Comparison of ENCODE assay signal across 27 mouse cellular contexts in genomic region chr6:11720274-11720673, GRCm38 (mm10).
DNase-seq lines count a peak whose midpoint lies in the region; ATAC-seq and TF ChIP-seq lines count a peak whose summit lies in the region.
"Had no signal": no experiment of that assay in that cellular context is flagged by ENCODE, and none has a peak within 500 bp of the region (broad histone marks: within the 10 kb centered on the region; RNA-seq: fewer than 3 reads in every experiment).

No protein-coding gene starts in this region.

- peaks cover 6% of the 10 kb centered on the region for H3K4me1 ChIP-seq in liver, embryonic 15.5 days (replicated peaks)
- H3K4me1 ChIP-seq in liver, embryonic 11.5 days (replicated peaks; ENCODE audit: control insufficient read depth, insufficient read depth, low read length): no peaks in the 10 kb centered on the region
- H3K4me1 ChIP-seq in G1E (ENCODE audit: insufficient read depth, low read depth, low read length): peaks cover 21% of the 10 kb centered on the region
- no peaks in the 10 kb centered on the region for H3K4me1 ChIP-seq in forebrain, embryonic 12.5 days
- H3K4me1 ChIP-seq: embryonic facial prominence, embryonic 13.5 days; forebrain, embryonic 13.5 days; midbrain, embryonic 12.5 days had no signal

- no peaks in the 10 kb centered on the region for H3K36me3 ChIP-seq in liver, embryonic 15.5 days (replicated peaks)
- H3K36me3 ChIP-seq in liver, embryonic 11.5 days (ENCODE audit: control insufficient read depth, insufficient read depth, low read length): no peaks in the 10 kb centered on the region
- H3K36me3 ChIP-seq in G1E (replicated peaks) (no peaks in the 10 kb centered on the region), myocyte (ENCODE audit: control insufficient read depth, insufficient read depth) (no peaks in the 10 kb centered on the region)
- H3K36me3 ChIP-seq in forebrain, embryonic 12.5 days (replicated peaks): no peaks in the 10 kb centered on the region
- H3K36me3 ChIP-seq: embryonic facial prominence, embryonic 13.5 days; midbrain, embryonic 12.5 days had no signal

- TF ChIP-seq POLR2A in myocyte (IDR thresholded peaks at IDR 0.05; ENCODE audit: insufficient read length, low read depth): no peak

- H3ac ChIP-seq in myocyte (ENCODE audit: control insufficient read depth, insufficient read length): no peak overlapping the region

- peak; percentile 54; the same call in 1 of the 2 replicates for ATAC-seq in liver, embryonic 15.5 days (ENCODE audit: insufficient read depth)
- no peak for ATAC-seq in liver, embryonic 11.5 days (replicated peaks; ENCODE audit: low FRiP score)
- ATAC-seq in G1E (ENCODE audit: extremely low read depth, insufficient number of reproducible peaks, low FRiP score, poor library complexity, severe bottlenecking): peak; percentile 26; the same call in 1 of the 2 replicates
- ATAC-seq in erythroid progenitor cell, adult 5-6 weeks (replicated peaks; ENCODE audit: low FRiP score, poor library complexity, severe bottlenecking): 0 out of 2 replicates have a peak, but pooled peaks have one; percentile 48
- ATAC-seq in forebrain, embryonic 12.5 days (ENCODE audit: low FRiP score): no peak
- ATAC-seq: forebrain, embryonic 13.5 days; intestine, embryonic 16.5 days; lung, postnatal 0 days; Patski had no signal

- no peaks in the 10 kb centered on the region for H3K27me3 ChIP-seq in liver, embryonic 15.5 days
- H3K27me3 ChIP-seq in liver, embryonic 11.5 days (replicated peaks; ENCODE audit: control insufficient read depth, insufficient read depth, low read length): no peaks in the 10 kb centered on the region
- H3K27me3 ChIP-seq in G1E (ENCODE audit: insufficient read depth, low read length): no peaks in the 10 kb centered on the region
- no peaks in the 10 kb centered on the region for H3K27me3 ChIP-seq in myocyte (ENCODE audit: control insufficient read depth, insufficient read depth, insufficient read length)
- no peaks in the 10 kb centered on the region for H3K27me3 ChIP-seq in forebrain, embryonic 12.5 days
- H3K27me3 ChIP-seq: embryonic facial prominence, embryonic 13.5 days; forebrain, embryonic 13.5 days; midbrain, embryonic 12.5 days had no signal

- intact Hi-C loops in heart, postnatal 10 days (cut with DNase I): no loop called here

- 0 out of 2 replicates have a peak overlapping the region, but pooled peaks have one; percentile 8 for H3K4me2 ChIP-seq in liver, embryonic 15.5 days
- H3K4me2 ChIP-seq in liver, embryonic 11.5 days: no peak overlapping the region
- H3K4me2 ChIP-seq in myocyte (ENCODE audit: low read depth): peak overlapping the region; percentile 65
- no peak overlapping the region for H3K4me2 ChIP-seq in forebrain, embryonic 12.5 days
- H3K4me2 ChIP-seq: embryonic facial prominence, embryonic 13.5 days; forebrain, embryonic 13.5 days; midbrain, embryonic 12.5 days had no signal

- DNase-seq in liver, embryonic 11.5 days (ENCODE audit: low spot score): no peak
- DNase-seq in G1E (ENCODE audit: low spot score): no peak
- no peak for DNase-seq in heart, postnatal 10 days
- DNase-seq: adrenal gland, postnatal 10 days; B cell, adult 2 months; cerebellum, adult 11 months; cerebellum, adult 9-10 months; cerebellum, postnatal 36 days; gastrocnemius, postnatal 14 days; kidney, adult 8-10 months; kidney, postnatal 4 days; layer of hippocampus, postnatal 36 days; retina, postnatal 1 day; right cerebral cortex, postnatal 14 days had no signal

- TF ChIP-seq CTCF in G1E (IDR thresholded peaks at IDR 0.05; ENCODE audit: low read depth, low read length): no peak

- H3K4me3 ChIP-seq in liver, embryonic 15.5 days (replicated peaks): no peak overlapping the region
- no peak overlapping the region for H3K4me3 ChIP-seq in liver, embryonic 11.5 days (ENCODE audit: low read depth, low read length)
- H3K4me3 ChIP-seq in G1E (ENCODE audit: low read depth, low read length) (peak overlapping the region; percentile 11; the same call in 1 of the 2 replicates), myocyte (no peak overlapping the region)
- no peak overlapping the region for H3K4me3 ChIP-seq in forebrain, embryonic 12.5 days (replicated peaks)
- H3K4me3 ChIP-seq: embryonic facial prominence, embryonic 13.5 days; erythroblast, embryonic 14.5 days; forebrain, embryonic 13.5 days; midbrain, embryonic 12.5 days had no signal

- H3K9ac ChIP-seq in liver, embryonic 15.5 days: no peak overlapping the region
- no peak overlapping the region for H3K9ac ChIP-seq in liver, embryonic 11.5 days (ENCODE audit: low read depth, low read length)
- no peak overlapping the region for H3K9ac ChIP-seq in forebrain, embryonic 12.5 days
- H3K9ac ChIP-seq: embryonic facial prominence, embryonic 13.5 days; forebrain, embryonic 13.5 days; midbrain, embryonic 12.5 days had no signal

- no peaks in the 10 kb centered on the region for H3K9me3 ChIP-seq in liver, embryonic 15.5 days (replicated peaks)
- H3K9me3 ChIP-seq in liver, embryonic 11.5 days (ENCODE audit: control insufficient read depth, low read length): no peaks in the 10 kb centered on the region
- H3K9me3 ChIP-seq in G1E (replicated peaks): no peaks in the 10 kb centered on the region
- no peaks in the 10 kb centered on the region for H3K9me3 ChIP-seq in forebrain, embryonic 12.5 days
- H3K9me3 ChIP-seq: embryonic facial prominence, embryonic 13.5 days; forebrain, embryonic 13.5 days; midbrain, embryonic 12.5 days had no signal

- no peaks in the 10 kb centered on the region for H3K79me2 ChIP-seq in myocyte (ENCODE audit: control insufficient read depth, insufficient read depth)

- no peak overlapping the region for H3K27ac ChIP-seq in liver, embryonic 15.5 days (replicated peaks)
- H3K27ac ChIP-seq in liver, embryonic 11.5 days (ENCODE audit: low read depth, low read length): no peak overlapping the region
- no peak overlapping the region for H3K27ac ChIP-seq in forebrain, embryonic 12.5 days
- H3K27ac ChIP-seq: embryonic facial prominence, embryonic 13.5 days; forebrain, embryonic 13.5 days; kidney, postnatal 0 days; macrophage; midbrain, embryonic 12.5 days had no signal

- WGBS in liver, embryonic 15.5 days (ENCODE audit: insufficient replicate concordance): 41% methylated on average over 4 of the region's 4 CpGs
- WGBS in liver, embryonic 11.5 days: 78% methylated on average over 4 of the region's 4 CpGs
- WGBS in forebrain, embryonic 12.5 days: 89% methylated on average over 4 of the region's 4 CpGs

TF ChIP-seq in myocyte, 11 proteins besides CTCF, POLR2A, EP300 and RAD21:
- TF ChIP-seq REST (IDR thresholded peaks at IDR 0.05; ENCODE audit: insufficient read depth, insufficient read length): no peak
- TF ChIP-seq MYOD1 (IDR thresholded peaks at IDR 0.05; ENCODE audit: control insufficient read depth in 1 of 3, insufficient read length in 2 of 3, low read depth in 2 of 3): no peak
- no peak for TF ChIP-seq CEBPB (IDR thresholded peaks at IDR 0.05; ENCODE audit: insufficient read depth, poor library complexity, severe bottlenecking)
- no peak for TF ChIP-seq TCF12 (IDR thresholded peaks at IDR 0.05; ENCODE audit: insufficient read depth, poor library complexity, severe bottlenecking)
- TF ChIP-seq MAX (IDR thresholded peaks at IDR 0.05; ENCODE audit: low read depth): no peak
- TF ChIP-seq USF1 (IDR thresholded peaks at IDR 0.05; ENCODE audit: low read depth): no peak
- no peak for TF ChIP-seq E2F4 (IDR thresholded peaks at IDR 0.05; ENCODE audit: insufficient read depth)
- no peak for TF ChIP-seq SRF (IDR thresholded peaks at IDR 0.05; ENCODE audit: control insufficient read depth, insufficient read length, low read depth)
- no peak for TF ChIP-seq TCF3 (IDR thresholded peaks at IDR 0.05; ENCODE audit: insufficient read length, low read depth)
- no peak for TF ChIP-seq POLR2AphosphoS2 (IDR thresholded peaks at IDR 0.05; ENCODE audit: insufficient read length, low read depth)
- TF ChIP-seq MYOG (IDR thresholded peaks at IDR 0.05; ENCODE audit: control insufficient read depth in 1 of 3, insufficient read depth in 1 of 3, insufficient read length in 2 of 3, low read depth in 2 of 3): no peak

Comparison
In these comparisons a context has a peak if more than half of its experiments do, and no peak if none do; other contexts are left out.
1. ATAC-seq: peak in liver, embryonic 15.5 days (single experiment), G1E (single experiment) and erythroid progenitor cell, adult 5-6 weeks (single experiment); none in liver, embryonic 11.5 days (single experiment) and forebrain, embryonic 12.5 days (single experiment).
2. H3K4me2 ChIP-seq: peak in liver, embryonic 15.5 days (single experiment) and myocyte (single experiment); none in liver, embryonic 11.5 days (single experiment) and forebrain, embryonic 12.5 days (single experiment).